Mouse (Mus musculus) G1E-ER4 (cell line): Measurements from ENCODE around the gene Mst1. TPM values are rescaled to one million over a fixed set of nuclear protein-coding genes. Genes with fewer than 3 reads are reported as not detected.

Experiments
- GATA1 ChIP-seq: IDR thresholded peaks from one replicate; pipeline ENCODE4 v1.8.0; 2012; ENCODE audit warnings: low read length, inconsistent platforms
- polyA plus RNA-seq: library from polyadenylated mRNA; stranded (reverse); fragments of >175 nt; gene quantifications from 2 replicates; pipeline ENCODE4 v1.2.3, GENCODE M21; 2012

Gene Mst1
- polyA plus RNA-seq, 1 experiment, result 9.2 TPM

- TF ChIP-seq GATA1, result no peak
These were observed 49.1 kb downstream of the Mst1 start for GRCm38 (mm10) chr9:108129042-108129948.

- TF ChIP-seq GATA1, result no peak
These were observed 51.3 kb downstream of the Mst1 start for GRCm38 (mm10) chr9:108131502-108131901.

- no peak for TF ChIP-seq GATA1
These were observed 52.1 kb downstream of the Mst1 start for GRCm38 (mm10) chr9:108132373-108132772.

- no peak for TF ChIP-seq GATA1
These were observed 53.2 kb downstream of the Mst1 start for GRCm38 (mm10) chr9:108133478-108133877.

Other genes with a start within 250 kb of the Mst1 start
- 24.8 and 40.9 TPM in 2 replicates for gene Rbm6, start 207.2 kb upstream of the Mst1 start, polyA plus RNA-seq
- gene Mon1a, start 192.3 kb upstream of the Mst1 start, polyA plus RNA-seq, result 12.3 and 12.7 TPM in 2 replicates
- gene Mst1r, start 173.6 kb upstream of the Mst1 start, polyA plus RNA-seq, result 0.02 TPM in 1 of 2 replicates, not detected in the other
- not detected in 2 replicates for gene Actl11, start 152.0 kb upstream of the Mst1 start, polyA plus RNA-seq
- not detected in 2 replicates for gene Camkv, start 144.8 kb upstream of the Mst1 start, polyA plus RNA-seq
- 4.1 and 9.1 TPM in 2 replicates for gene Traip, start 130.3 kb upstream of the Mst1 start, polyA plus RNA-seq
- 23.2 and 52.7 TPM in 2 replicates for gene Uba7, start 104.9 kb upstream of the Mst1 start, polyA plus RNA-seq
- gene Gm20661, start 97.4 kb upstream of the Mst1 start, polyA plus RNA-seq, result 0.10 and 0.19 TPM in 2 replicates
- 104 and 110 TPM in 2 replicates for gene Inka1, start 94.6 kb upstream of the Mst1 start, polyA plus RNA-seq
- 0.38 and 0.67 TPM in 2 replicates for gene Cdhr4, start 87.9 kb upstream of the Mst1 start, polyA plus RNA-seq
- 0.08 and 0.28 TPM in 2 replicates for gene Gm20662, start 84.1 kb upstream of the Mst1 start, polyA plus RNA-seq
- 80.8 and 109 TPM in 2 replicates for gene Ip6k1, start 77.9 kb upstream of the Mst1 start, polyA plus RNA-seq
- gene Gmppb, start 31.2 kb upstream of the Mst1 start, polyA plus RNA-seq, result 7.7 and 10.5 TPM in 2 replicates
- 0.24 and 0.32 TPM in 2 replicates for gene Amigo3, start 27.3 kb upstream of the Mst1 start, polyA plus RNA-seq
- gene Rnf123, start 2.9 kb downstream of the Mst1 start, polyA plus RNA-seq, result 25.7 and 84.5 TPM in 2 replicates
- 70.8 and 89.8 TPM in 2 replicates for gene Apeh, start 14.2 kb downstream of the Mst1 start, polyA plus RNA-seq
- gene Bsn, start 109.9 kb downstream of the Mst1 start, polyA plus RNA-seq, result 5.2 and 8.1 TPM in 2 replicates
- 20.0 and 21.9 TPM in 2 replicates for gene Dag1, start 183.5 kb downstream of the Mst1 start, polyA plus RNA-seq
- 0.13 and 0.14 TPM in 2 replicates for gene Nicn1, start 210.0 kb downstream of the Mst1 start, polyA plus RNA-seq
- gene Amt, start 216.4 kb downstream of the Mst1 start, polyA plus RNA-seq, result not detected in 2 replicates
- gene Rhoa, start 225.7 kb downstream of the Mst1 start, polyA plus RNA-seq, result 120 and 154 TPM in 2 replicates
- 1.4 and 2.4 TPM in 2 replicates for gene Tcta, start 225.7 kb downstream of the Mst1 start, polyA plus RNA-seq